Mouse (Mus musculus): ENCODE measurements around the gene Efna3.
A peak's percentile ranks its signal among the peaks of the same experiment; 100 is the strongest.

Gene Efna3

GRCm38 (mm10) chr3:89315930-89316831 is 6.6 kb downstream of the Efna3 start:
- no peak for DNase-seq (ENCODE audit: low spot score in 2 of 2)

- peak; percentile 67 to 81 for DNase-seq (ENCODE audit: low spot score in 2 of 2)
Observed at GRCm38 (mm10) chr3:89315195-89315929, 7.4 kb downstream of the Efna3 start.

- no peak for DNase-seq (ENCODE audit: low spot score in 2 of 2)
Observed at GRCm38 (mm10) chr3:89314791-89315190, 8.0 kb downstream of the Efna3 start.

- no peak for DNase-seq (ENCODE audit: low spot score in 2 of 2)
Observed at GRCm38 (mm10) chr3:89314340-89314739, 8.4 kb downstream of the Efna3 start.

GRCm38 (mm10) chr3:89308089-89308488 is 14.7 kb downstream of the Efna3 start:
- peak in 1 of 2 experiments; percentile 49 for DNase-seq (ENCODE audit: low spot score in 2 of 2)

GRCm38 (mm10) chr3:89305551-89306325 is 17.0 kb downstream of the Efna3 start:
- no peak for DNase-seq (ENCODE audit: low spot score in 2 of 2)

- no peak for DNase-seq (ENCODE audit: low spot score in 2 of 2)
Observed at GRCm38 (mm10) chr3:89305105-89305504, 17.7 kb downstream of the Efna3 start.

- DNase-seq (ENCODE audit: low spot score in 2 of 2) = no peak
Observed at GRCm38 (mm10) chr3:89304440-89304839, 18.3 kb downstream of the Efna3 start.

GRCm38 (mm10) chr3:89300514-89300913 is 22.3 kb downstream of the Efna3 start:
- DNase-seq (ENCODE audit: low spot score in 2 of 2) = no peak

- no peak for DNase-seq (ENCODE audit: low spot score in 2 of 2)
Observed at GRCm38 (mm10) chr3:89300071-89300470, 22.7 kb downstream of the Efna3 start.

GRCm38 (mm10) chr3:89299499-89299898 is 23.3 kb downstream of the Efna3 start:
- DNase-seq (ENCODE audit: low spot score in 2 of 2) = peak in 1 of 2 experiments; percentile 21

- no peak for DNase-seq (ENCODE audit: low spot score in 2 of 2)
Observed at GRCm38 (mm10) chr3:89298908-89299307, 23.9 kb downstream of the Efna3 start.

- DNase-seq (ENCODE audit: low spot score in 2 of 2) = no peak
Observed at GRCm38 (mm10) chr3:89296761-89297396, 25.9 kb downstream of the Efna3 start.

GRCm38 (mm10) chr3:89295685-89296230 is 27.0 kb downstream of the Efna3 start:
- no peak for DNase-seq (ENCODE audit: low spot score in 2 of 2)

- no peak for DNase-seq (ENCODE audit: low spot score in 2 of 2)
Observed at GRCm38 (mm10) chr3:89294195-89294594, 28.6 kb downstream of the Efna3 start.

GRCm38 (mm10) chr3:89293247-89293918 is 29.4 kb downstream of the Efna3 start:
- DNase-seq (ENCODE audit: low spot score in 2 of 2) = no peak

- no peak for DNase-seq (ENCODE audit: low spot score in 2 of 2)
Observed at GRCm38 (mm10) chr3:89292303-89292702, 30.5 kb downstream of the Efna3 start.

GRCm38 (mm10) chr3:89291874-89292273 is 30.9 kb downstream of the Efna3 start:
- no peak for DNase-seq (ENCODE audit: low spot score in 2 of 2)

GRCm38 (mm10) chr3:89288503-89288928 is 34.2 kb downstream of the Efna3 start:
- DNase-seq (ENCODE audit: low spot score in 2 of 2) = no peak

GRCm38 (mm10) chr3:89287286-89287685 is 35.5 kb downstream of the Efna3 start:
- DNase-seq (ENCODE audit: low spot score in 2 of 2) = no peak

GRCm38 (mm10) chr3:89285526-89285925 is 37.2 kb downstream of the Efna3 start:
- no peak for DNase-seq (ENCODE audit: low spot score in 2 of 2)
